Mouse (Mus musculus) thymus, adult 2 months (tissue): ENCODE results near the gene Snx11.

Experiments used
- CTCF ChIP-seq: fragments of 200-500 bp; IDR thresholded peaks from 2 replicates; pipeline ENCODE4 v1.5.1; 2012; ENCODE audit warnings: mild to moderate bottlenecking, control low read depth, low read length, moderate library complexity, borderline replicate concordance; ENCODE audit not compliant: control insufficient read depth, poor library complexity, insufficient read depth; ENCODE audit errors: extremely low read depth
- POLR2A ChIP-seq: fragments of 200-500 bp; IDR thresholded peaks from 2 replicates; pipeline ENCODE4 v1.6.1; 2012; ENCODE audit warnings: mild to moderate bottlenecking, low read length, control low read depth, moderate library complexity; ENCODE audit not compliant: control insufficient read depth, poor library complexity, insufficient read depth; ENCODE audit errors: extremely low read depth

GRCm38 (mm10) chr11:96774536-96774935 lies 2.8 kb downstream of the Snx11 start:
- TF ChIP-seq CTCF (no peak), POLR2A (no peak)
